Mouse (Mus musculus): ENCODE results near the gene Irf9. TPM values are rescaled to one million over a fixed set of nuclear protein-coding genes. Genes with fewer than 3 reads are reported as not detected.

Gene Irf9
- polyA plus RNA-seq, 1 experiment: 36.9 TPM

- H3K4me1 ChIP-seq (ENCODE audit: control insufficient read depth, insufficient read depth, low read length): peaks cover 18% of the 10 kb centered on the region
- peak within 1 kb of the TSS; percentile 99 for H3K27ac ChIP-seq (ENCODE audit: insufficient read depth, low read depth, low read length)
- H3K36me3 ChIP-seq (ENCODE audit: control insufficient read depth, insufficient read depth, low read length): no peaks in the 10 kb centered on the region
- under 1% methylated on average over 89 of the region's 89 CpGs for WGBS
- peak; percentile 41 for TF ChIP-seq POLR2A (IDR thresholded peaks at IDR 0.05; ENCODE audit: low read depth, low read length)
- TF ChIP-seq CTCF (conservative IDR thresholded peaks at IDR 0.05; ENCODE audit: insufficient read depth, insufficient read length, low read depth, low read length): no peak
- peak; percentile 91 for DNase-seq
- peak within 1 kb of the TSS; percentile 98 for H3K4me3 ChIP-seq (ENCODE audit: insufficient read depth, low read depth, low read length)
- H3K27me3 ChIP-seq (replicated peaks; ENCODE audit: control insufficient read depth, insufficient read depth, low read length): no peaks in the 10 kb centered on the region
Measured at GRCm38 (mm10) chr14:55643060-55643907, 39.9 kb downstream of the Irf9 start, which contains the start of gene Tm9sf1. Tm9sf1 (minus strand) TSS chr14:55643806.

- TF ChIP-seq POLR2A (IDR thresholded peaks at IDR 0.05; ENCODE audit: low read depth, low read length) (no peak), CTCF (conservative IDR thresholded peaks at IDR 0.05; ENCODE audit: insufficient read depth, insufficient read length, low read depth, low read length) (no peak)
- Histone ChIP-seq H3K36me3 (ENCODE audit: control insufficient read depth, insufficient read depth, low read length) (no peaks in the 10 kb centered on the region), H3K4me1 (ENCODE audit: control insufficient read depth, insufficient read depth, low read length) (peaks cover 18% of the 10 kb centered on the region), H3K27me3 (replicated peaks; ENCODE audit: control insufficient read depth, insufficient read depth, low read length) (no peaks in the 10 kb centered on the region), H3K27ac (ENCODE audit: insufficient read depth, low read depth, low read length) (peak overlapping the region; percentile 26), H3K4me3 (ENCODE audit: insufficient read depth, low read depth, low read length) (peak overlapping the region; percentile 33)
- DNase-seq: peak; percentile 36
- WGBS: 3% methylated on average over 17 of the region's 17 CpGs
Measured at GRCm38 (mm10) chr14:55644261-55644888, 41.0 kb downstream of the Irf9 start.

- 92% methylated on average over 2 of the region's 2 CpGs for WGBS
- H3K4me3 ChIP-seq (ENCODE audit: insufficient read depth, low read depth, low read length): no peak within 1 kb of the TSS
- TF ChIP-seq CTCF (conservative IDR thresholded peaks at IDR 0.05; ENCODE audit: insufficient read depth, insufficient read length, low read depth, low read length) (no peak), POLR2A (IDR thresholded peaks at IDR 0.05; ENCODE audit: low read depth, low read length) (no peak)
- H3K36me3 ChIP-seq (ENCODE audit: control insufficient read depth, insufficient read depth, low read length): no peaks in the 10 kb centered on the region
- DNase-seq: no peak
- H3K27me3 ChIP-seq (replicated peaks; ENCODE audit: control insufficient read depth, insufficient read depth, low read length): no peaks in the 10 kb centered on the region
- H3K4me1 ChIP-seq (ENCODE audit: control insufficient read depth, insufficient read depth, low read length): 0 out of 2 replicates have a peak, but pooled peaks cover 3% of the 10 kb centered on the region
- H3K27ac ChIP-seq (ENCODE audit: insufficient read depth, low read depth, low read length): no peak within 1 kb of the TSS
Measured at GRCm38 (mm10) chr14:55649884-55650283, 46.5 kb downstream of the Irf9 start, which contains the start of gene Tssk4. Tssk4 (plus strand) TSS chr14:55650184.

- no peak overlapping the region for H3K27ac ChIP-seq (ENCODE audit: insufficient read depth, low read depth, low read length)
- H3K4me3 ChIP-seq (ENCODE audit: insufficient read depth, low read depth, low read length): no peak overlapping the region
- no peak for DNase-seq
- H3K4me1 ChIP-seq (ENCODE audit: control insufficient read depth, insufficient read depth, low read length): no peaks in the 10 kb centered on the region
- TF ChIP-seq POLR2A (IDR thresholded peaks at IDR 0.05; ENCODE audit: low read depth, low read length) (no peak), CTCF (conservative IDR thresholded peaks at IDR 0.05; ENCODE audit: insufficient read depth, insufficient read length, low read depth, low read length) (no peak)
- no peaks in the 10 kb centered on the region for H3K36me3 ChIP-seq (ENCODE audit: control insufficient read depth, insufficient read depth, low read length)
- no peaks in the 10 kb centered on the region for H3K27me3 ChIP-seq (replicated peaks; ENCODE audit: control insufficient read depth, insufficient read depth, low read length)
- 91% methylated on average over 7 of the region's 7 CpGs for WGBS
Measured at GRCm38 (mm10) chr14:55651528-55651927, 48.2 kb downstream of the Irf9 start.

GRCm38 (mm10) chr14:55656935-55657334 lies 53.6 kb downstream of the Irf9 start:
- WGBS: 82% methylated on average over 3 of the region's 3 CpGs
- Histone ChIP-seq H3K27ac (ENCODE audit: insufficient read depth, low read depth, low read length) (no peak overlapping the region), H3K27me3 (replicated peaks; ENCODE audit: control insufficient read depth, insufficient read depth, low read length) (no peaks in the 10 kb centered on the region), H3K4me3 (ENCODE audit: insufficient read depth, low read depth, low read length) (no peak overlapping the region), H3K4me1 (ENCODE audit: control insufficient read depth, insufficient read depth, low read length) (peaks cover 8% of the 10 kb centered on the region; the same call in 1 of the 2 replicates), H3K36me3 (ENCODE audit: control insufficient read depth, insufficient read depth, low read length) (no peaks in the 10 kb centered on the region; the same call in 1 of the 2 replicates)
- no peak for DNase-seq
- TF ChIP-seq POLR2A (IDR thresholded peaks at IDR 0.05; ENCODE audit: low read depth, low read length) (no peak), CTCF (conservative IDR thresholded peaks at IDR 0.05; ENCODE audit: insufficient read depth, insufficient read length, low read depth, low read length) (no peak)

- TF ChIP-seq CTCF (conservative IDR thresholded peaks at IDR 0.05; ENCODE audit: insufficient read depth, insufficient read length, low read depth, low read length): no peak
- TF ChIP-seq POLR2A (IDR thresholded peaks at IDR 0.05; ENCODE audit: low read depth, low read length): no peak
Measured at GRCm38 (mm10) chr14:55658011-55658410, 54.6 kb downstream of the Irf9 start.

More at GRCm38 (mm10) chr14:55658011-55658410, 54.6 kb downstream of the Irf9 start:
- H3K36me3 ChIP-seq (ENCODE audit: control insufficient read depth, insufficient read depth, low read length): no peaks in the 10 kb centered on the region; the same call in 1 of the 2 replicates
- DNase-seq: peak; percentile 88
- no peak overlapping the region for H3K4me3 ChIP-seq (ENCODE audit: insufficient read depth, low read depth, low read length)
- no peaks in the 10 kb centered on the region for H3K27me3 ChIP-seq (replicated peaks; ENCODE audit: control insufficient read depth, insufficient read depth, low read length)
- 60% methylated on average over 5 of the region's 5 CpGs for WGBS
- no peak overlapping the region for H3K27ac ChIP-seq (ENCODE audit: insufficient read depth, low read depth, low read length)
- H3K4me1 ChIP-seq (ENCODE audit: control insufficient read depth, insufficient read depth, low read length): peaks cover 8% of the 10 kb centered on the region; the same call in 1 of the 2 replicates

Other genes starting within 250 kb of the Irf9 start
- gene Dhrs4, start 124.8 kb upstream of the Irf9 start, polyA plus RNA-seq (2012; rRNA removed): 141 and 173 TPM in 2 replicates
- 3.5 and 3.8 TPM in 2 replicates for gene Carmil3, start 112.9 kb upstream of the Irf9 start, polyA plus RNA-seq (2012; rRNA removed)
- gene Cpne6, start 93.1 kb upstream of the Irf9 start, polyA plus RNA-seq (2012; rRNA removed): 0.11 and 0.22 TPM in 2 replicates
- gene Nrl, start 78.6 kb upstream of the Irf9 start, polyA plus RNA-seq (2012; rRNA removed): not detected in 2 replicates
- 22.9 and 27.4 TPM in 2 replicates for gene Pck2, start 63.3 kb upstream of the Irf9 start, polyA plus RNA-seq (2012; rRNA removed)
- 223 and 243 TPM in 2 replicates for gene Dcaf11, start 43.6 kb upstream of the Irf9 start, polyA plus RNA-seq (2012; rRNA removed)
- gene A730061H03Rik, start 43.2 kb upstream of the Irf9 start, polyA plus RNA-seq (2012; rRNA removed): 0.75 and 1.4 TPM in 2 replicates
- 115 and 116 TPM in 2 replicates for gene Fitm1, start 28.0 kb upstream of the Irf9 start, polyA plus RNA-seq (2012; rRNA removed)
- 60.5 and 77.5 TPM in 2 replicates for gene Psme1, start 25.4 kb upstream of the Irf9 start, polyA plus RNA-seq (2012; rRNA removed)
- gene Emc9, start 18.3 kb upstream of the Irf9 start, polyA plus RNA-seq (2012; rRNA removed): 21.9 and 24.9 TPM in 2 replicates
- gene Psme2, start 12.5 kb upstream of the Irf9 start, polyA plus RNA-seq (2012; rRNA removed): 53.1 and 60.2 TPM in 2 replicates
- gene Rnf31, start 11.9 kb upstream of the Irf9 start, polyA plus RNA-seq (2012; rRNA removed): 27.0 and 27.6 TPM in 2 replicates
- gene Rec8, start 14.5 kb downstream of the Irf9 start, polyA plus RNA-seq (2012; rRNA removed): 11.4 and 13.3 TPM in 2 replicates
- gene Ipo4, start 32.4 kb downstream of the Irf9 start, polyA plus RNA-seq (2012; rRNA removed): 69.7 and 84.9 TPM in 2 replicates
- 3.2 and 4.0 TPM in 2 replicates for gene Gm49378, start 34.3 kb downstream of the Irf9 start, polyA plus RNA-seq (2012; rRNA removed)
- gene Tm9sf1, start 40.2 kb downstream of the Irf9 start, polyA plus RNA-seq (2012; rRNA removed): 109 and 110 TPM in 2 replicates
- gene Tssk4, start 46.6 kb downstream of the Irf9 start, polyA plus RNA-seq (2012; rRNA removed): 0.67 and 0.79 TPM in 2 replicates
- gene Mdp1, start 56.9 kb downstream of the Irf9 start, polyA plus RNA-seq (2012; rRNA removed): 22.4 and 27.2 TPM in 2 replicates
- 18.7 and 21.7 TPM in 2 replicates for gene Gmpr2, start 68.4 kb downstream of the Irf9 start, polyA plus RNA-seq (2012; rRNA removed)
- 321 and 438 TPM in 2 replicates for gene Nedd8, start 68.6 kb downstream of the Irf9 start, polyA plus RNA-seq (2012; rRNA removed)
- gene Tinf2, start 78.2 kb downstream of the Irf9 start, polyA plus RNA-seq (2012; rRNA removed): 9.9 and 10.2 TPM in 2 replicates
- 29.6 and 30.1 TPM in 2 replicates for gene Tgm1, start 110.4 kb downstream of the Irf9 start, polyA plus RNA-seq (2012; rRNA removed)
- 70.0 and 86.9 TPM in 2 replicates for gene Rabggta, start 118.7 kb downstream of the Irf9 start, polyA plus RNA-seq (2012; rRNA removed)
- gene Dhrs1, start 142.1 kb downstream of the Irf9 start, polyA plus RNA-seq (2012; rRNA removed): 223 and 228 TPM in 2 replicates
- gene Nop9, start 142.1 kb downstream of the Irf9 start, polyA plus RNA-seq (2012; rRNA removed): 12.9 and 16.1 TPM in 2 replicates
- 485 and 513 TPM in 2 replicates for gene Cideb, start 154.9 kb downstream of the Irf9 start, polyA plus RNA-seq (2012; rRNA removed)
- 0.56 and 0.76 TPM in 2 replicates for gene Ltb4r2, start 157.9 kb downstream of the Irf9 start, polyA plus RNA-seq (2012; rRNA removed)
- gene Ltb4r1, start 162.4 kb downstream of the Irf9 start, polyA plus RNA-seq (2012; rRNA removed): 0.75 and 1.1 TPM in 2 replicates
- gene Adcy4, start 180.5 kb downstream of the Irf9 start, polyA plus RNA-seq (2012; rRNA removed): 16.8 and 16.9 TPM in 2 replicates
- 3.5 and 4.7 TPM in 2 replicates for gene Ripk3, start 185.3 kb downstream of the Irf9 start, polyA plus RNA-seq (2012; rRNA removed)
- 4.3 and 5.0 TPM in 2 replicates for gene Nfatc4, start 219.6 kb downstream of the Irf9 start, polyA plus RNA-seq (2012; rRNA removed)